Mouse (Mus musculus) liver, adult 2 months (tissue): ENCODE results near the gene Dnttip2.
"Not testable (repeated sequence)": the region's sequence is repeated elsewhere in the genome, so short reads cannot be mapped to it uniquely, and the experiment has no call there.

Experiments used
- CTCF ChIP-seq: fragments of 200-500 bp; IDR thresholded peaks from 2 replicates; pipeline ENCODE4 v1.5.1; 2011; ENCODE audit warnings: low read depth, low read length, control low read depth
- POLR2A ChIP-seq: fragments of 200-500 bp; IDR thresholded peaks from 2 replicates; pipeline ENCODE4 v1.6.1; 2011; ENCODE audit warnings: low read length, control low read depth; ENCODE audit not compliant: insufficient read depth; ENCODE audit errors: extremely low read depth

DNA sequence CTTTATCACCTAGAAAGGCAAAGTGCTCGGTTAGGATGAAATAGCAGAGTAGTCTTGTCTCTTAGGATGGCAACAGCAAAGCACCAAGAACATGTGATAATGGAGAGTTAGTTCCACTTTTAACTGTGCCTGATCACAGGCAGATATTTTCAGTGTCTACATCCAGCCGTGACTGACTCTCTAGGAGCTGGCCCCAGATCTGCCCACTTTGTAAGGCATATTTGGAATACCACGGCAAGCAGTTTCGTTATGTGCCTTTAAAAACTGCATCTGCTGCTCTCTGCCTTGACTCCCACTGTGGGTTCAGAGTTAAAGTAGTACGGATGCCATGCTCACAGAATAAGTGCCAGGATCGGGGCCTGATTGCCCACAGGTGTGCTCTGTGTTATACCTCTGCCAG, 47.2 kb upstream of the Dnttip2 start:
- not testable (repeated sequence) for TF ChIP-seq CTCF, POLR2A
